Mouse (Mus musculus) kidney, postnatal 36 days (tissue): Measurements from ENCODE around the gene Gm4187.
"Not testable (repeated sequence)": the region's sequence is repeated elsewhere in the genome, so short reads cannot be mapped to it uniquely, and the experiment has no call there.

Source experiments
- DNase-seq, 2 experiments: peaks; one replicate each; pipeline ENCODE4 v3.0.0; 2021 to 2022; ENCODE audit warnings: mixed read lengths in 2 of 2

Gm4187 gene

GRCm38 (mm10) chr7:22329617-22330016 is at the start of gene Gm4187:
Gm4187 (minus strand) TSS chr7:22329717.
- DNase-seq, result not testable (repeated sequence)

- DNase-seq, result not testable (repeated sequence)
Observed at GRCm38 (mm10) chr7:22370939-22371338, 41.4 kb upstream of the Gm4187 start, which contains the start of gene Gm8660. Gm8660 (minus strand) TSS chr7:22371039.
